Mouse (Mus musculus) testis, adult 2 months (tissue): ENCODE measurements around the gene Tbx10.

Experiments
- CTCF ChIP-seq: fragments of 200-500 bp; IDR thresholded peaks from 2 replicates; pipeline ENCODE4 v1.5.1; 2012; ENCODE audit warnings: low read depth, mild to moderate bottlenecking, inconsistent platforms, low read length, moderate library complexity; ENCODE audit not compliant: control insufficient read depth, insufficient read depth, insufficient replicate concordance
- POLR2A ChIP-seq: fragments of 200-500 bp; IDR thresholded peaks from 2 replicates; pipeline ENCODE4 v1.6.1; 2012; ENCODE audit warnings: low read depth, mild to moderate bottlenecking, inconsistent platforms, low read length, moderate library complexity; ENCODE audit not compliant: control insufficient read depth

DNA sequence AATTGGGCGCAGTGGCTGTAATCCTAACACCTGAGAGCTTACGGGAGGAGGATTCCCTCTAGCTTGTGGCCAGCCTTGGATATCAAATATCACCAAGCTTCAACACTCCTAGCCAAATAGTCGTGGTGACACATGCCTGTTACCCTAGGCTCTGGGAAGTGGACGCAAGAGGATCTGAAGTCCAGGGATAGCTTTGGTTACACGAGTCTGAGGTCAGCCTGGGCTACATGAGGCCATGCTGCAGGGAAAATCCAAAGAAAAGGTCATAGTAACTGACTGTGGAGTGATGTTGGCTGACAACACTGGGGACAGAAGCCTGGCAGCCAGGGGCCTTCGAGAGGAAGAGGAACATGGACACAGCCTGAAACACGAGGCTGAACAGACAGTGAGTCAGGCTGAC is 3.6 kb downstream of the Tbx10 start:
- TF ChIP-seq CTCF (no peak), POLR2A (no peak)
